Mouse (Mus musculus) hindbrain, embryonic 13.5 days (tissue): ENCODE data around the gene Luzp4. TPM values are rescaled to one million over a fixed set of nuclear protein-coding genes. Genes with fewer than 3 reads are reported as not detected.
"Not testable (repeated sequence)": the region's sequence is repeated elsewhere in the genome, so short reads cannot be mapped to it uniquely, and the experiment has no call there.

Experiments
- ATAC-seq: fragments of 200-750 bp; cut with Nextera tagmentation; 2 replicates; pipeline ENCODE4 v1.8.0; 2017; ENCODE audit warnings: moderate TSS enrichment; ENCODE audit not compliant: low FRiP score
- H3K27ac ChIP-seq: fragments of 300-500 bp; sonication (generic); 2 replicates; pipeline ENCODE4 v1.5.1; 2015; ENCODE audit warnings: inconsistent platforms, mild to moderate bottlenecking, moderate library complexity
- H3K27me3 ChIP-seq: fragments of 300-500 bp; sonication (generic); 2 replicates; pipeline ENCODE4 v1.6.1; 2015; ENCODE audit warnings: mild to moderate bottlenecking, inconsistent platforms
- H3K36me3 ChIP-seq: fragments of 300-500 bp; sonication (generic); 2 replicates; pipeline ENCODE4 v1.6.1; 2015; ENCODE audit warnings: mild to moderate bottlenecking, inconsistent platforms
- H3K4me1 ChIP-seq: fragments of 300-500 bp; sonication (generic); replicated peaks from 2 replicates; pipeline ENCODE4 v1.6.1; 2015; ENCODE audit warnings: inconsistent platforms
- H3K4me2 ChIP-seq: fragments of 300-500 bp; sonication (generic); 2 replicates; pipeline ENCODE4 v1.6.1; 2015; ENCODE audit warnings: inconsistent platforms, mild to moderate bottlenecking, moderate library complexity
- H3K4me3 ChIP-seq: fragments of 300-500 bp; sonication (generic); 2 replicates; pipeline ENCODE4 v1.5.1; 2015; ENCODE audit warnings: mild to moderate bottlenecking, inconsistent platforms
- H3K9ac ChIP-seq: fragments of 300-500 bp; sonication (generic); 2 replicates; pipeline ENCODE4 v1.6.1; 2015; ENCODE audit warnings: mild to moderate bottlenecking, inconsistent platforms
- H3K9me3 ChIP-seq: fragments of 300-500 bp; sonication (generic); 2 replicates; pipeline ENCODE4 v1.6.1; 2016; ENCODE audit warnings: inconsistent platforms
- WGBS: fragments of 180-500 bp; shearing (Covaris S2); methylation state at CpG from one replicate; pipeline ENCODE4 v1.1.7; 2015; 5-methylcytosine and 5-hydroxymethylcytosine counted together
- polyA plus RNA-seq: library from polyadenylated mRNA; unstranded; fragments of >200 nt; fragmentation: Nextera tagmentation; extraction: Ambion mirVana; gene quantifications from 2 replicates; pipeline ENCODE4 v1.2.1, GENCODE M21; 2015

Gene Luzp4
- not detected in 2 replicates for polyA plus RNA-seq

GRCm38 (mm10) chrX:148857340-148857739 lies at the start of gene Luzp4:
Gene Luzp4 (plus strand): TSS chrX:148857640.
- H3K4me3 ChIP-seq, H3K9me3 ChIP-seq, H3K27ac ChIP-seq, H3K4me2 ChIP-seq, ATAC-seq, H3K36me3 ChIP-seq, H3K4me1 ChIP-seq, H3K27me3 ChIP-seq, H3K9ac ChIP-seq: not testable (repeated sequence)
- 78% methylated on average over 3 of the region's 6 CpGs for WGBS

- H3K36me3 ChIP-seq, H3K9ac ChIP-seq, H3K27ac ChIP-seq, H3K4me3 ChIP-seq, H3K4me2 ChIP-seq, H3K4me1 ChIP-seq, ATAC-seq, H3K27me3 ChIP-seq, H3K9me3 ChIP-seq: not testable (repeated sequence)
- 90% methylated on average over 4 of the region's 4 CpGs for WGBS
Observed at GRCm38 (mm10) chrX:148841801-148842200, 15.6 kb upstream of the Luzp4 start.

Other genes starting within 250 kb of the Luzp4 start
- gene Gm8334, start 242.5 kb upstream of the Luzp4 start, polyA plus RNA-seq, result not detected in 2 replicates
- gene Gm15127, start 194.0 kb upstream of the Luzp4 start, polyA plus RNA-seq, result not detected in 2 replicates
- not detected in 2 replicates for gene Ott, start 216.6 kb downstream of the Luzp4 start, polyA plus RNA-seq